Mouse (Mus musculus) c-Kit-positive CD71-positive TER-119-positive erythroid progenitor cells, embryonic 14.5 days (primary cell): ENCODE measurements around the gene Wdr18.

ENCODE experiments used
- DNase-seq: peaks from one replicate; pipeline ENCODE4 v3.0.0-alpha.2; 2013; ENCODE audit warnings: low spot score

Gene Wdr18

DNA sequence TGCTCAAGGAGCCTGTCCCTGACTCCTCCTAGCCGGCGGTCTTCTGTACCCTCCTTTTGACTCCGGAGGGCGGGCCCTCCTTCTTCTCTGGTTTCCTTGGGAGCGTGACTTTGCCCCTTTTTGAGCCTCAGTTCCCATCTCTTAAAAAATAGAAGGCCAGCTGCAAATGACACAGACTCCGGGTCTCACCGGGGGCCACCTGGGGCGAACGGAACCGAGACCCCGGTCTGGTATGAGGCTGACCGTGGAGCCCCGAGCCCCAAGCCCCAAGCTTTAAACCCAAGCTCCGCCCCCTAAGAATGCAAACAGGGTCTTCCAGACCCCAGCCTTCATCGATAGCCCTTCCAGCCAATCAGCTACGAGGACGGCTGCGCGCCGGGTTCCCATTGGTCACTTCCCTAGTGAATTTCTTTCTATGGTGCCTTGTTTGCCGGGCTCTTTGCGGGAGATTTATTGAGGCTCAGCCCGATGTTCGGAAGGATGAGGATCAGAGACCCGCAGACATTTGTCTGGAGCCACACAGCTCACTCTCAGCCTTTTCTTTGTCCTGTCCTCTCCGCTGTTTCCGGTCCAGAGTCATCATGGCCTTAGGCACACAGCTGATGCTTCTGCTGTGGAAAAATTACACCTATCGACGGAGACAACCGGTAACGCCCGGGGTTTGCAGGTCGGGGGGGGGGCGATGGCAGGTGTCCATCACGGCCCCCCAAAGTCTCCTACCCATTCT is 37.2 kb downstream of the Wdr18 start:
- DNase-seq: peak; percentile 85

DNA sequence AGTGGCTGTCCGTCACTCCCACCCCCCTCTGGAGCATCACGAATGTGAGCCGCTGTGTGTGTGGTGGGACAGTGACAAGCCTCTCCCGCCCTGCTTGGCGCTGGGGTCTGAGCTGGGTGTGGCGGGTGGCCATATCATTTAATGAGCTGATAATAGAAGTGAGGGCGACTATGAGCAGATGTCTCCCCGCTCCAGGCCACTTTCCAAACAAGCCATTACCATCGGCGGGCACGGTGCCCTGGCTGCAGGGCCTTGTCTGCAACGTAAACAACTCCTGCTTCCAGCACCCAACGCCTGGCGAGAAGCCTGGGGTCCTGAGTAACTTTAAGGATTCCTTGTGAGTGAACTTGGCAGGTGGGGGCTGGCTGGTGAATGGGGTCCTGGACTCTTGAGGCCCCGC is 37.9 kb downstream of the Wdr18 start:
- no peak for DNase-seq

DNA sequence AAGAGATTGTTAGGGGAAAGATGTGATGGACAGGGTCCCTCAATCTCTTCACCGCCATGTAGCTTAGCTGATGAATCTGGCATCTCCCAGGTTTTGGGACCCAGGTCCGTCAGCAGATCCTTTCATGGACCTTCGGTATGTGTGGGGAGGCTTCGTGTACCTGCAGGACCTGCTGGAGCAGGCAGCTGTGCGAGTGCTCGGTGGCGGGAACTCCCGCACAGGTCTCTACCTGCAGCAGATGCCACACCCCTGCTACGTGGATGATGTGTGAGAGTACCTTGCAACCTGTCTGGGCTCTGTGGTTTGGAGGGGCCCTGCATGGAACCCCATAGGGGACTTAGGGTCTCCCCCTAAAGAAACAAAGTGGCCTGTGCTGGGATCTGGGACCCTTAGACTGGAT is 42.0 kb downstream of the Wdr18 start:
- no peak for DNase-seq

DNA sequence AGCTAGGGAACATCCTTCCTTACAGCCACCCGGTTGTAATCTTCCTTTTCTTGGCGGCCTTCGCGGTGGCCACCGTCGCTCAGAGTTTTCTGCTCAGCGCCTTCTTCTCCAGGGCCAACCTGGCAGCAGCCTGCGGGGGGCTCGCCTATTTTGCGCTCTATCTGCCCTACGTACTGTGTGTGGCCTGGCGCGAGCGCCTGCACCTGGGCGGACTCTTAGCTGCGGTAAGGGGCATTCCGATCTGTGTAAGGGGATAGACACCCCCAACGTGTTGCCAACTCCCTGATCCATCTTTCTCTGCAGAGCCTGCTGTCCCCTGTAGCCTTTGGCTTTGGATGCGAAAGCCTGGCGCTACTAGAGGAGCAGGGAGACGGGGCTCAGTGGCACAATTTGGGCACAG is 42.9 kb downstream of the Wdr18 start:
- DNase-seq: no peak

DNA sequence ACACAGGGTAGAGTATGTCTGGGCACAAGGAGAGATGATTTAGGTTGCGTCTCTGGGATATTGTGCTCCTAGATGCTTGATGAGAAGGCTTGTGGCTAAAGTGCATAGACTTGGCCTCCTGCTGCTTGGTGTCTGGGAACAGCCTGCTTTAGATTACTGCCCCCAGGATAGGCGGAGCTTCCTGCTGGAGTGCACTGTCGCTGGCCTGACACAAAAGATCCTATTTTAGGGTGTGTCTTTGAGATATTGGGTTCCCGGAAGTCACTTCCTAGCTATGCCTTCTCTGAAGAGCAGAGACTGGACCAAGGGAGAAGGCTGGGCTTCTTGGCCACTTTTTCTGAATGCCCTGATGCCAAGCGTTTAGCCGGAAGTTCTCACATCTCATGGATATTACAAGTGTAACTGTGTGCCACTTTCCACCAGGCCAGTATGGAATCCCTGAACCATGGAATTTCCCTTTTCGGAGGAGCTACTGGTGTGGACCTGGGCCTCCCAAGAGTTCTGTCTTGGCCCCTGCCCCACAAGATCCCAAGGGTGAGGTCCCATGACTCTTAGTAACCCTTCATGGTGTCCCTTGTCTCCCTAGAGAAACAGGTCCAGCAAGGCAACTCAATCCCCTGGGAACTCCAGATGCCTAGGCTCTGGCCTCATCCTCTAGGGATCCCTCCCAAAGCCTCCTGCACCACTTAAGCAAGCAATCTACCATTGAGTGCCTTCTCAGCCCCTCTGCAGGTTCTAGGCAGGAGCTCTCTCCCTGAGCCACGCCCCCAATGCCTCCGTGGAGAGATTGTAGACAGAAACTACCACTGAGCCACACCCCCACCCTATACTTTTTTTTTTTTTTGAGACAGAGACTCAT is 43.7 kb downstream of the Wdr18 start:
- no peak for DNase-seq

DNA sequence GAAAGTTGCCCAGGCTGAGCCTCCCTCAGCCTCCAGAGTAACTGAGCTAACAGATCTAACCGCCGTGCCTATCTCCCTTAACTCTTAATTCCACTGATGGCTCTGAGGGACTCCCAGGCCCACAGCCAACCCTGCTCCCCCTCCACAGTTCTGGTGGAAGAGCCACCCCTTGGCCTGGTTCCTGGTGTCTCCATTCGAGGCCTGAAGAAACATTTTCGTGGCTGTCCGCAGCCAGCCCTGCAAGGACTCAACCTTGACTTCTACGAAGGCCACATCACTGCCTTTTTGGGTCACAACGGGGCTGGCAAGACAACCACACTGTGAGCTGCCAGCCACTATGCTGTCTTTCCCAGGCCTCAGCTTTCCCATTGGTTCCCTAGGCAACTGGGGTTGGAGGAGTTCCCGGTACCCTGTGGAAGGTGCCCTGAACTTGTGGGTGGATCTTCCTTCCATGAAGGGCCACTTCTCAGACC is 44.3 kb downstream of the Wdr18 start:
- no peak for DNase-seq

DNA sequence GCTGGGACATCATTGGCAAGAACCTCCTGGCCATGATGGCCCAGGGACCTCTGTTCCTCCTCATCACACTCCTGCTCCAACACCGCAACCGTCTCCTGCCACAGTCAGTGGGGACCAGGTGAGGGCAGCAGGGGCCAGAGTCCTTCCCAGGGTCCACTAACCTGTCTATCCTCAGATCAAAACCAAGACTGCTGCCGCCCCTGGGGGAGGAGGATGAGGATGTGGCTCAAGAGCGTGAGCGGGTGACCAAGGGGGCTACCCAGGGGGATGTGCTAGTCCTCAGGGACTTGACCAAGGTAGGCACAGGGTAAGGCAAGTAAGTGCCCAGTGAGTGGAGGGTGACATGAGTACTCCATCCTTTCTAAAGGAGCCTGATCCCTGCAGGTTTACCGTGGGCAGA is 51.8 kb downstream of the Wdr18 start:
- no peak for DNase-seq

DNA sequence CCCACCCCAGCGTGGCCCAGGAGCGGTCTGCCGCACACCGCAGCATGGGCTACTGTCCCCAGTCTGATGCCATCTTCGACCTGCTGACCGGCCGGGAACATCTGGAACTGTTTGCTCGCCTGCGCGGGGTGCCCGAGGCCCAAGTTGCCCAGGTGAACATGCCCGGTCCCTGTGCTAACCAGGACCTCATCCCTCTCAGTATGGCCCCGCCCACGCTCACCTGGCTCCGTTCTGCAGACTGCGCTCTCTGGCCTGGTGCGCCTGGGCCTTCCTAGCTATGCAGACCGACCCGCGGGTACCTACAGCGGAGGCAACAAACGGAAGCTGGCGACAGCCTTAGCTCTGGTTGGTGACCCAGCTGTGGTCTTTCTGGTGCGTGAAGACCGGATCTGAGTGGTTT is 53.7 kb downstream of the Wdr18 start:
- DNase-seq: no peak

DNA sequence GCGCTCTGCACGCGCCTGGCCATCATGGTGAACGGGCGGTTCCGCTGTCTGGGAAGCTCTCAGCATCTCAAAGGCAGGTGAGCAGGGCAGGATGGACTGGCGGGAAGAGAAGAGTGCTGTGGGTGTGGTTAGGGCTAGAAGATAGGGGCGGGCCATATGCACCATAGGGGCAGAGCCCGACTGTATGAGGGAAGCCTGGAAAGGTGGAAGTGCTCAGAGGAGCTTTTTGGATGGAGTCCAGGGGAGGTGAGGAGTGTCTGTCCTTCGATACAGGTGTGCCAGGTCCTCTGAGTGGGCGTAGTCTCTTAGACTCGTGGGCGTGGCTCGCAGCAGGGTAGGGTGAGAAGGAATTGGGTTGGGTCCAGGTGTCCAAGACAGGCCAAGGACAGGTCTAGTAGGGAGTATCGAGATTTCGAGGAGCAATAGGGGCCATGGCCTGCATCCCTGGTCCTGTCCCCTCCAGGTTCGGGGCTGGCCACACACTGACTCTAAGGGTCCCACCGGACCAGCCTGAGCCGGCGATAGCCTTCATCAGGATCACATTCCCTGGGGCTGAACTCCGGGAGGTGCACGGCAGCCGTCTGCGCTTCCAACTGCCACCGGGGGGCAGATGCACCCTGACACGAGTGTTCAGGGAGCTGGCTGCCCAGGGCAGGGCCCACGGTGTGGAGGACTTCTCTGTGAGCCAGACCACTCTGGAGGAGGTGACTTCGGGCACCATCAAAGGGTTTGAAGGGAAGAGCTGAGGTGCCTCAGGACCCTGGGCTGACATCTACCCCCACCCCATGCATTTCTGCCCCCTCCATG is 54.7 kb downstream of the Wdr18 start:
- DNase-seq: no peak

DNA sequence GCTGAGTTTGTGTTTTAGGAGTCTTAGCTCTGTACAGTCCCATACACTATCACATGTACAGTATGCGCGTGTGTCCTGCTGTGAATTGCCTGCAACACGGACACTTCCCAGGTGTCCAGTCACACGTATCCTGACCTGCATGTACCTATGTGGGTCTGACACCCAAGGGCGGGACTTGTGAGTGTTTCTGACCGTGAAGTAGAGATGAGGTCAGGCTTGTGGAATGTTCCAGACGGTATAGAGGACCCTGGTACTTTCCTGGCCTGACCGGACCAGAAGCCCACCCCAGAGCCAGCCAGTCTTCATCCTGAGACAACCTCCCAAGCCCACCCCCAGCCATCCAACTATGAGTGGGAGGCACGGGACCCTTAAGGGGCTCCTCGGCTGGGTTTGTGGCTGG is 55.6 kb downstream of the Wdr18 start:
- no peak for DNase-seq

DNA sequence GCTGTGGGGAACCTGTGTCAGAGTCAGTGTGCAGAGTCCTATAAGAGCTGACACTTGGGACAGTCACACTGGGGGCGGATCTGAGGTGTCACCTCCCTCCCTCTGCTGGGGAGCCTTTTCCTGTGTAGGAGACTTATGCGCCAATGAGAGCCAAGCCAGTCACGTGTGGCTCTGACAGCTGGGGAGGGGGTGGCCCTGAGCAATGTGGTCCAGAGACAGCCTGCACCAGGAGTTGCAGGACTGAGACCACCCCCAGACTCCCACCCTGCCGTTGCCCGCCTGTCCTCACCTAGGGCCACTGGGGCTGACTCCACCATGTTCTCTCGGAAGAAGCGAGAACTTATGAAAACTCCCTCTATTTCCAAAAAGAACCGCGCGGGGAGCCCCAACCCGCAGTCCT is 56.6 kb downstream of the Wdr18 start, which contains the start of gene Arhgap45:
Gene Arhgap45, plus strand, starts transcription at position 143 of the 400 bp plus-strand sequence.
- DNase-seq: peak; percentile 73

DNA sequence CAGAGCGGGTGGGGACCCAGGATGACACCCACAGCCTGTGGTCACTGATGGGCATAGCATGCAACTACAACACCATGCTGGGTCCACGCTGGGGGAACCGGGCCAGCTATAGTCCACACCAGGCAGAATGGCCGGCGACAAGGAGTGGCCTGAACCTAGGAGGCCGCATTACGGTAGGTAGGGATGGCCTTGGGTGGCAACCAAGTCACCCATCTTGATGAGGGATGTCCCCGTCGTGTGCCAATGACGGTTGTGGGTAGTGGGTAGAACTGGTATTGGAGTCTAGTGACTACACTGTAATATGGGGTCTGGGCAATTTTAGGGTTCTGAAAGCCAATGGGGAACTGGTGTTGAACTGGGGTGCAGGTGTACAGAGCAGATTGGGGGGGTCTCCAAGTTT is 57.0 kb downstream of the Wdr18 start:
- no peak for DNase-seq

DNA sequence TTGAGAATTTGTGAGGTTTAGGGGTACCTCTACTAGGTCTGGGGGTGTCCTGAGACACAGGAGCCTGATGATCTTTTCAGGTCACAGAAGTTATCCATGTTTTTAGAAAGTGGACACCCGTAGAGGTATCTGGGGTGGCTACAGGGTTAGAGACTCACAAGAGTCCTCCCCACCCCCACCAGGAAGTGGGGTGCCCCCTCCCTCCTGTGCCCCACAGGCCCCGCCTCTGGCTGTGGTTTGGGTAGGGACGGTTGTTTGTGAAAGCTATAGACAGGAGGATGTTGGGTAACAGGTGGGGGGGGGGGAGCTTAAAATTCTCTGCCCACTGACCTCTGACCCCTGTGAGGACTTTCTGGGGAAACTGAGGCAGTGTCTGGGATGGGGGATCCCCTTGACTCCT is 57.4 kb downstream of the Wdr18 start:
- no peak for DNase-seq

DNA sequence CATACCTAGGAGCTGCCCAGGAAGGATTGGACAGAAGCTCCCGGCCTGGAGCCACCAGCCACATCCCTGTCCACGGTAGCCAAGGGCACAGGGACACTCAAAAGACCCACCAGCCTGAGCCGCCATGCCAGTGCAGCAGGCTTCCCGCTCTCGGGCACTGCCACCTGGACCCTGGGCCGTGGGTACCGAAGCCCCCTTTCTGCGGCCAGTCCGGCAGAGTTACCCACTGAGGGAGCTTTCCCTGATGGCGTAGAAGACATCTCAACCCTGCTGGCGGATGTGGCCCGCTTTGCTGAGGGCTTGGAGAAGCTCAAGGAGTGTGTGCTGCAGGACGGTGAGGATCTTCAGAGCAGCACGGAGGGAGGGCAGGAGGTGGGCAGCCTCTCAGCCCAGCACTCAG is 57.8 kb downstream of the Wdr18 start:
- DNase-seq: no peak

DNA sequence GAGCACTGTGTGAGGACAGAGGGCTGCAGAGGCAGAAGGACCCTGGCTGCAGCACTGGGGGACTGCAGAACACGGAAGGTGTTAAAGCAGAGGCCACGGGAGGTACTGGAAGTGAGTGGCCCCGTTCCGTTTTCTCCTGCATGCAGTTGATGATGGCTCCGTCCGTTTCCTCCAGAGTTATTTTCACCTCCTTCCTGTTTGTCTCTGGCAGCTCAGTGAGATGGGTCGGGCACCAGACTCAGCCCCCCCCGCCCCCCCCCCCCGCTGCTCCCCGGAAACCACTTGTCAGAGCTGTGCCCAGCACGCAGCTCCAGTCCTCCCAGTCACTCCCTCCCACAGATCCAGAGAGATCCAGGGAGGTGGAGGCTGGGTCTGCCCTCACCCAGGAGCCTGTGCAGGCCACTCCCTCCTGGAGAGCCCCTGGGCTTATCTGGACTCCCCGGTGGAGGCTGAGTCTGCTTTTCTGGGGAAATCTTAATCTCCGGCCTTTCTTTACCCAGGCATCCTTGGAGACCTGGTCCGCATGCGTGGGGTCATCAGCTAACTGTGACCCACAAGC is 58.9 kb downstream of the Wdr18 start:
- no peak for DNase-seq

DNA sequence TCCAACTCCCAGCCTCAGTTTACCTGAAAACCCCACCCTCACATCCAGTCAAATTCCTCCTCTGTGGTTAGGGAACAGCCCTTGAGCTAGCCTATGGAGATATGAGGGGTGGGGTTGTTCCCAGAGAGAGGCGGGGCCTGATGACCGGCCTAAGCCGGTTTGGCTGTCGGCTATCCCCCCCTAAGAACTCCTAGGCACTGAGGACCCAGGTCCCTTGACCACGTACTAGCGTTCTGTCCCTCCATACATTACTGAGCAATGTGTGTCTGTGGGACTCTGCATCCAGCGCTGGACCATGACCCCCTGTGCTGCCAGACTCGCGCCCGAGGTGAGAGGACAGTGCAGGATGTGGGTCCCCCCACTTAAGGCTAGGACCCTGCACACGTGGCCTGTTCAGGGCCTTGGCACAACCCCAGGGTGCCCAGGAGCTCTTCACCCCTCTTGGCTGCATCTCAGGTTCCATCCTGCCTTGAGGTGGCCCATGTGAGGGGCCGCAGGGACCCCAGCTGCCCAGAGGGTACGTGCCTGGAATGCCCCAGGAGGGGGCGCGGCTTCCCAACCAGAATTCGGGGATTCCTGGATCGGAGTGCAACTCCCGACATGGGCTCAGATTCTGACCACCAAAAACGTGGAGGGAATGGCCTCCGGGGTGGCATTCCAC is 59.6 kb downstream of the Wdr18 start:
- DNase-seq: no peak
